Mouse (Mus musculus) hematopoietic multipotent progenitor cell, adult 10-12 weeks (in vitro differentiated cells): ENCODE measurements around the gene Ncoa6. TPM values are rescaled to one million over a fixed set of nuclear protein-coding genes. Genes with fewer than 3 reads are reported as not detected.

Experiments
- polyA plus RNA-seq: library from polyadenylated mRNA; stranded (reverse); fragments of >175 nt; gene quantifications from 2 replicates; pipeline ENCODE4 v1.2.3, GENCODE M21; 2012; ENCODE audit warnings: low replicate concordance

Gene Ncoa6
- polyA plus RNA-seq = 54.7 and 56.2 TPM in 2 replicates

DNA sequence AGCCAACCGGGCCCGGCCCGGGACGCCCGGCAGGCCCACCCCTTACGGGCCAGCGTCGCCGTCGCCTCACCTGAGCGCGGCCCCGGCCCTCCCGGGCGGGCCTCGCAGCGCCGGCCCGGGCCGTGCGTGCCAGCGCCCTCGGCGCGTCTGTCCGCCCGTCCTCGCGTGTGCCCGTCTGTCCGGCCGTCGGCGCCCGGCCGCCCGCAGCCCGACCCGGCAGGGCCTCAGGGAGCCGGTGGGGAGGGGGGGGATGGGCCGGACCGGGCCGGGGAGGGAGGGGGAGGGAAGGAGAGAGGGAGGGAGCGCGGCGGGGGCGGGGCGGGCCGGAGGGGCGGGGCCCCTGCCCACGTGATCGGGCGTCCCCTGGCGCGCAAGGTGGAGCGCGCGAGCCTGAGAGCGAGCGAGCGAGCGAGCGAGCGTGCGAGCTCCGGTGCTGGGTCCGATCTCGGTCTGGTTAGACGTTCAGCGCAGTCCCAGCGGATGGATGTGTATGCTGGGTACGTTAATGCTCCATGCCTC is at the start of gene Ncoa6:
TSS of gene Ncoa6 (minus strand) at position 325 of the 519 bp plus-strand sequence.

DNA sequence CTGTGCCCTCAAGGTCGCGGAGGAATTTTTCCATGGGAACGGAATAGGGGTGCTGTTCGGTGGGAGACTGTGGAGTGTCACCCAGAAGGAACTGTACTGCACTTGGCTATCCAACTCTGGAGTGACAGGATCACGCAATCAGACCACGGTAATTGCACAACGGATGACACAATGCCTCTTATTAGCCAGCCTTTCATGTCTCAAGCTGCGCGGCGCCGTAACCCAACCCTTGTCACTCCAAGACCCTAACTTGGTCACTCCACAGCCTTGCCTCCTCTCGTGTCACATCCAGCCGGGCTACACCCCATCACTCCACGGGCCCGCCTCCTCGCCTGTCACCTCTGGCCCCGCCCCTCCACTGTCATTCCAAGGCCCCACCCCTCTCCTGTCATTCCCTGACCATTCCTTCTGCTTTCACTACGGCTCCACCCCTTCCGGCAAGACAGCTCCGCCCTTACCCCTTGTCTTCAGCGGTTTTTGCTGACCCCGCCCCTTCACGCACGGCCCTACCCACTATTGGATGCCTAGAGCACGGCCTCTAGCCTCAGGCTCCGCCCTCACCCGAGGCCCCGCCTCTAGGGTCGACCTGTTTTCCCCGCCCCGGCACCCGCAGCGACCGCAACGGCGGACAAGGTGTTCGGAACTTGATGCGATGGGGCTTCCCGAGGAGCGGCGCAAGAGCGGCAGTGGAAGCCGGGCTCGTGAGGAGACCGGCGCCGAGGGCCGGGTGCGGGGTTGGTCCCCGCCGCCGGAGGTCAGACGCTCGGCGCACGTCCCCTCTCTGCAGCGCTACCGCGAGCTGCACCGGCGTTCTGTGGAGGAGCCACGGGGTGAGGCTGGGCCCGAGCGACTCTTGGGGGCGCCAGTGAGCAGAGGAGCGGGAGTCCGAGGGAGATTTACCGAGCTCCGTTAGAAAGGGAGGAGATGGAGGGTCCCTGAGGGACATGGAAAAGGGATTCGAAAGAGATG is 44.0 kb upstream of the Ncoa6 start, which contains the start of the genes Acss2 and Ggt7:
TSS of gene Acss2 (plus strand) at position 494 of the 969 bp plus-strand sequence.
TSS of gene Ggt7 (minus strand) at position 783 of the 969 bp plus-strand sequence.

DNA sequence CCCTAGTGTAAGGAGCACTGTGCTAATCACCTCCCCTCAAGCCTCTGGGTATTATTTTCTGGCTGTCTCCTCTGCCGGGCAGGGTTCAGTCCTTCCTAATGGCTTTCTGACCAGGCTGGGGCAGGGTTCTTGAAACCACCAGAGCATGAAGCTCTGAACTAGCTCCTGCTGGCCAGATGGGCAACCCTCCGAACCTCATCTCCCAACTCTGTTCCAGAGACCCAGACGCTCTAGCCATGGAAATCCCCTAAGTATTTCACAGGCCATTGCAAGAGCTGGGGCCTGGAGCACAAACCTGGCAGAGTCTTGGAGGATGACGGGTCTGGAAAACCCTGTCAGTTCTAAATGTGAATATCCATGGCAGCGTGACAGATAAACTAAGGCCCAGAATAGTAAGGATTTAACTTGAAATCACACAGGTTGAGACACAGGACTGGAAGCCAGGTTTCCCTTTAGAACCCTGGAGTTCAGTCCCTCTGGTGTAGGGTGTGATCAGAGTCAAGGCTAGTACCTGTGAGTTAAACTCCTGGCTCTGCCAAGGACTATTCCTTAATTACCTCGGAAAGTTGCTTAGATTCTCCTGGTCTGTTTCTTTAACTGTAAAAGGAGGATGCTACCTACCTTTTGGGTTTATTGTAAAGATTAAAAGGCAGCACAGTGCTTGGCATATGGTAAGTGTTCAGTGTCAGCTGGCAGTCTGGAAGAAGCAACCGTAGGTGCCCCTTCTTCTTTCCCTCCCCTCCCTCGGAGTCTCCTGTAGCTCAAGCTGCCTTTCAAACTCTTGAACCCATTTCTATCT is 93.2 kb downstream of the Ncoa6 start, which contains the start of gene Trp53inp2:
TSS of gene Trp53inp2 (plus strand) at position 799 of the 799 bp plus-strand sequence.

DNA sequence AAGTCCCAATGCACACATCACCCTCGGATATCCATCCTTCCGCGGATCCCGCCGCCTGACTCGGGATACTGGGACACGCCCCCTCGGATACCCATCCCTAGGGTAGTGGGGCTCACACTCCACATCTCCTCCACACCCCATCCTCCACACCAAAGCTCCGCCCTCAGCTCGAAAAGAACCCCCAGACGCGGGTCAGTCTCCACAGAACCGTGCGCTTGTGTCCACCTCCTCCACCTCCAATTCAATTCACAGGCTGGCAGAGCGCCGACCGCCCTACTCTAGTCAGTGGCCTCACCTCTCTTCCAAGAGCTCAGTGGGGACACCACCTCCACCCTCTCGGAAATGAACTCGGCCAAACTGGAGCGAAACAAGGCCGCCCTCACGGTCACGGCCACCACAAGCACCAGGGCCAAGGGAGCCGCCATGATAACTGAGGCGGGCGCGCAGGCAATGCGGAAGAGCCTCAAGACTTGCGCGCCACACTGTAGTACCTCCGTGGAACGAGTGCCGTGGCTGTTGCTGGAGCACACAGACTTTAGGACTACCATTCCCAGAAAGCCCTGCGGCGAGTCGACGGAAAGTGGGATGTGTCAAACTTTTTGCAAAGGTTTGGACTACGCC is 116.6 kb downstream of the Ncoa6 start, which contains the start of gene Pigu:
TSS of gene Pigu (minus strand) at position 460 of the 621 bp plus-strand sequence.

Other genes starting within 250 kb of the Ncoa6 start
- gene Dynlrb1, start 237.4 kb downstream of the Ncoa6 start, polyA plus RNA-seq = 19.7 and 122 TPM in 2 replicates
- 29.5 and 59.6 TPM in 2 replicates for gene Map1lc3a, start 197.6 kb downstream of the Ncoa6 start, polyA plus RNA-seq
- gene Pigu, start 116.5 kb downstream of the Ncoa6 start, polyA plus RNA-seq = 9.1 and 12.9 TPM in 2 replicates
- 18.5 and 32.0 TPM in 2 replicates for gene Trp53inp2, start 92.8 kb downstream of the Ncoa6 start, polyA plus RNA-seq
- 6.2 and 8.4 TPM in 2 replicates for gene Acss2, start 44.1 kb upstream of the Ncoa6 start, polyA plus RNA-seq
- gene Ggt7, start 44.3 kb upstream of the Ncoa6 start, polyA plus RNA-seq = 0.39 and 1.8 TPM in 2 replicates
- 8.5 and 11.3 TPM in 2 replicates for gene Gss, start 118.9 kb upstream of the Ncoa6 start, polyA plus RNA-seq
- gene Myh7b, start 137.3 kb upstream of the Ncoa6 start, polyA plus RNA-seq = 0.97 and 1.00 TPM in 2 replicates
- gene Trpc4ap, start 218.5 kb upstream of the Ncoa6 start, polyA plus RNA-seq = 112 and 131 TPM in 2 replicates